Mouse (Mus musculus) brain, embryonic 14.5 days (tissue): ENCODE results near the gene Lrrk2.

Experiments used
- CTCF ChIP-seq: fragments of 200-500 bp; IDR thresholded peaks from 2 replicates; pipeline ENCODE4 v1.5.1; 2012; ENCODE audit warnings: inconsistent platforms, mild to moderate bottlenecking, moderate library complexity, borderline replicate concordance; ENCODE audit not compliant: insufficient read depth, insufficient read length; ENCODE audit errors: extremely low read depth
- POLR2A ChIP-seq: fragments of 200-500 bp; IDR thresholded peaks from 2 replicates; pipeline ENCODE4 v1.6.1; 2012; ENCODE audit warnings: mild to moderate bottlenecking, inconsistent platforms, borderline replicate concordance; ENCODE audit not compliant: poor library complexity, insufficient read depth, insufficient read length, severe bottlenecking; ENCODE audit errors: extremely low read depth

DNA sequence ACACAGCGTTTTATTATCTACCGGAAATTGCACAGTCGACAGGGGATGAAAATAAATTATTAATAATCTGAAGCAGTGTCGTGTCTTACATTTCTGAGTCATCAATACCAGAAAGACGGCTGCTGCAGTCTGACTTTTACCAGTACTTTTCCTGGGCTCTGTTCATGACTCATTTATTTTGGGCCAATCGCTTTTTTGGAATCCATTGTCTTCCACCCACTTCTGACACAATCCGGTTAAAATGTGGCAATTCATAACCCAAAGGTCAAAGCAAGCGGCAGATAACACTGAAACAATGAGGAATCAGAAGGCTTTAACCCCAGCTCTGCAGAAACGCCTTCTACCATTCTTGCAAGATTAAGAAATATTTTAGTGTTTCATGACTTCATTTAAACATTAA, 17.7 kb downstream of the Lrrk2 start:
- TF ChIP-seq POLR2A, result no peak
- no peak for TF ChIP-seq CTCF
